Mouse (Mus musculus): ENCODE measurements around the gene Slc8b1. TPM values are rescaled to one million over a fixed set of nuclear protein-coding genes. Genes with fewer than 3 reads are reported as not detected.

The Slc8b1 gene
- polyA plus RNA-seq, 1 experiment from 2014 or later, result 4.4 TPM

GRCm38 (mm10) chr5:120579211-120579897, 68.4 kb downstream of the Slc8b1 start:
- Histone ChIP-seq H3K9me3 (no peaks in the 10 kb centered on the region), H3K4me1 (replicated peaks) (peaks cover 46% of the 10 kb centered on the region), H3K36me3 (peaks cover 37% of the 10 kb centered on the region), H3K27me3 (ENCODE audit: insufficient read depth, poor library complexity, severe bottlenecking) (no peaks in the 10 kb centered on the region), H3K4me3 (no peak overlapping the region), H3K27ac (peak overlapping the region; percentile 69; the same call in 1 of the 2 replicates)
- no peak for DNase-seq (ENCODE audit: low spot score)
- 69% methylated on average over 26 of the region's 26 CpGs for WGBS

- no peak overlapping the region for H3K4me3 ChIP-seq
- H3K4me1 ChIP-seq (replicated peaks), result peaks cover 45% of the 10 kb centered on the region
- H3K27me3 ChIP-seq (ENCODE audit: insufficient read depth, poor library complexity, severe bottlenecking), result no peaks in the 10 kb centered on the region
- no peak for DNase-seq (ENCODE audit: low spot score)
- no peak overlapping the region for H3K27ac ChIP-seq
- no peaks in the 10 kb centered on the region for H3K9me3 ChIP-seq
- 88% methylated on average over 26 of the region's 26 CpGs for WGBS
- H3K36me3 ChIP-seq, result peaks cover 43% of the 10 kb centered on the region
These were observed 69.1 kb downstream of the Slc8b1 start for GRCm38 (mm10) chr5:120579898-120580626.

- WGBS, result 88% methylated on average over 9 of the region's 9 CpGs
- peaks cover 50% of the 10 kb centered on the region for H3K4me1 ChIP-seq (replicated peaks)
- peaks cover 43% of the 10 kb centered on the region for H3K36me3 ChIP-seq
- no peaks in the 10 kb centered on the region for H3K9me3 ChIP-seq
- DNase-seq (ENCODE audit: low spot score), result no peak
- no peak overlapping the region for H3K27ac ChIP-seq
- no peaks in the 10 kb centered on the region; the same call in 1 of the 2 replicates for H3K27me3 ChIP-seq (ENCODE audit: insufficient read depth, poor library complexity, severe bottlenecking)
- no peak overlapping the region for H3K4me3 ChIP-seq
These were observed 71.0 kb downstream of the Slc8b1 start for GRCm38 (mm10) chr5:120582002-120582401.

- no peaks in the 10 kb centered on the region; the same call in 1 of the 2 replicates for H3K27me3 ChIP-seq (ENCODE audit: insufficient read depth, poor library complexity, severe bottlenecking)
- no peak for DNase-seq (ENCODE audit: low spot score)
- peaks cover 53% of the 10 kb centered on the region for H3K4me1 ChIP-seq (replicated peaks)
- 92% methylated on average over 4 of the region's 4 CpGs for whole genome bisulfite sequencing
- H3K27ac ChIP-seq, result no peak overlapping the region
- peaks cover 43% of the 10 kb centered on the region for H3K36me3 ChIP-seq
- no peak overlapping the region for H3K4me3 ChIP-seq
- no peaks in the 10 kb centered on the region for H3K9me3 ChIP-seq
These were observed 72.5 kb downstream of the Slc8b1 start for GRCm38 (mm10) chr5:120583511-120583910.

Other genes starting within 250 kb of the Slc8b1 start
- gene Lhx5, start 79.5 kb upstream of the Slc8b1 start, polyA plus RNA-seq (2016; fragmentation: Nextera tagmentation; extraction: Ambion mirVana), result 12.1 and 34.0 TPM in 2 replicates
- gene Sdsl, start 38.4 kb upstream of the Slc8b1 start, polyA plus RNA-seq (2016; fragmentation: Nextera tagmentation; extraction: Ambion mirVana), result 6.2 and 7.9 TPM in 2 replicates
- not detected in 2 replicates for gene Sds, start 34.6 kb upstream of the Slc8b1 start, polyA plus RNA-seq (2016; fragmentation: Nextera tagmentation; extraction: Ambion mirVana)
- 42.5 and 43.0 TPM in 2 replicates for gene Plbd2, start 7.5 kb upstream of the Slc8b1 start, polyA plus RNA-seq (2016; fragmentation: Nextera tagmentation; extraction: Ambion mirVana)
- 12.5 and 12.9 TPM in 2 replicates for gene Tpcn1, start 77.5 kb downstream of the Slc8b1 start, polyA plus RNA-seq (2016; fragmentation: Nextera tagmentation; extraction: Ambion mirVana)
- gene Iqcd, start 77.8 kb downstream of the Slc8b1 start, polyA plus RNA-seq (2016; fragmentation: Nextera tagmentation; extraction: Ambion mirVana), result 1.3 and 2.8 TPM in 2 replicates
- 19.0 and 19.6 TPM in 2 replicates for gene Rita1, start 101.4 kb downstream of the Slc8b1 start, polyA plus RNA-seq (2016; fragmentation: Nextera tagmentation; extraction: Ambion mirVana)
- 62.2 and 64.7 TPM in 2 replicates for gene Ddx54, start 101.6 kb downstream of the Slc8b1 start, polyA plus RNA-seq (2016; fragmentation: Nextera tagmentation; extraction: Ambion mirVana)
- gene Cfap73, start 123.1 kb downstream of the Slc8b1 start, polyA plus RNA-seq (2016; fragmentation: Nextera tagmentation; extraction: Ambion mirVana), result 0.85 TPM in 1 of 2 replicates, not detected in the other
- gene Rasal1, start 137.6 kb downstream of the Slc8b1 start, polyA plus RNA-seq (2016; fragmentation: Nextera tagmentation; extraction: Ambion mirVana), result 0.13 and 0.15 TPM in 2 replicates
- 1.7 and 5.8 TPM in 2 replicates for gene Dtx1, start 200.8 kb downstream of the Slc8b1 start, polyA plus RNA-seq (2016; fragmentation: Nextera tagmentation; extraction: Ambion mirVana)
- 0.06 and 0.10 TPM in 2 replicates for gene Oas2, start 238.7 kb downstream of the Slc8b1 start, polyA plus RNA-seq (2016; fragmentation: Nextera tagmentation; extraction: Ambion mirVana)

Data from hindbrain, embryonic 10.5 days (tissue).